Mouse (Mus musculus): Measurements from ENCODE around the gene Bend3.

DNA sequence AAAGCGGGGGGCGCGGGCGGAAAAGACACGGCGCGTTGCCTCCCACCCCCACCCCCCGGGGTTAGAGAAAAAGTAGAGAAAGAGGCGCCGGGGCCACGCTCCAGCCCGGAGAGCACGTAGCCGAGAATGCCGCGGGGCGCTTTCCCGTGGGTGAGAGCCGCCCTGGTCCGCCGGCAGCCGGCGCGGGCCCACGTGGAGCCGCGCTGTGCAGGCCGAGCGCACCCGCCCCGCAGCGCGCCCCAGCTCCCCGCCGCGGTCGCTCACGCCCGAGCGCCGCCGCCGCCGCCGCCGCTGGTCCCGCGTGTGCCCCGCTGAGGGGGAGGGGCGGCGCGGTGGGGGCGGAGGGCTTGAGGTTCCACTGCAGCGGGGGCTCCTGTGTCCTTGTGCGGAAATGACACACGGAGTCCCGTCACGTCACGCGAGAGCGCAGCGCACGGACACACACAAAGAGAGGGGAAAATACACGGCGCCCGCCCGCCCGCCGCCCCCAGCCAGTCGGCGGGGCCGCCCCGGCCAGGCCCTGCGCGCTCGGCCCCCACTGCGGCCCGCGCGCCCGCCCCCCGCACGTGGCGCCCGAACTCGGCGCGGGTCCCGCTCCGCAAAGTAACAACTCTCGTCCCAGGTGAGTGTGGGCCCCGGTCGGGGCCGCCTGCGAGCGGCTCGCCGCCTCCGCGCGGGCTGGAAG lies at the start of gene Bend3:
- TF ChIP-seq POLR2A (IDR thresholded peaks at IDR 0.05; ENCODE audit: extremely low read depth, insufficient read depth, low read length) (no peak), CTCF (IDR thresholded peaks at IDR 0.05; ENCODE audit: low read depth, low read length) (no peak)
